Mouse (Mus musculus) brain, embryonic 18.5 days (tissue): ENCODE results near the gene Ptrh1.

ENCODE experiments used
- DNase-seq: peaks from one replicate; pipeline ENCODE4 v3.0.0-alpha.2; 2012; ENCODE audit warnings: low read depth, low spot score

Ptrh1 gene

GRCm38 (mm10) chr2:32798251-32798962 lies 22.8 kb downstream of the Ptrh1 start:
- no peak for DNase-seq

GRCm38 (mm10) chr2:32808816-32809566 lies 33.4 kb downstream of the Ptrh1 start:
- DNase-seq: no peak

GRCm38 (mm10) chr2:32811959-32812358 lies 36.4 kb downstream of the Ptrh1 start:
- no peak for DNase-seq

DNA sequence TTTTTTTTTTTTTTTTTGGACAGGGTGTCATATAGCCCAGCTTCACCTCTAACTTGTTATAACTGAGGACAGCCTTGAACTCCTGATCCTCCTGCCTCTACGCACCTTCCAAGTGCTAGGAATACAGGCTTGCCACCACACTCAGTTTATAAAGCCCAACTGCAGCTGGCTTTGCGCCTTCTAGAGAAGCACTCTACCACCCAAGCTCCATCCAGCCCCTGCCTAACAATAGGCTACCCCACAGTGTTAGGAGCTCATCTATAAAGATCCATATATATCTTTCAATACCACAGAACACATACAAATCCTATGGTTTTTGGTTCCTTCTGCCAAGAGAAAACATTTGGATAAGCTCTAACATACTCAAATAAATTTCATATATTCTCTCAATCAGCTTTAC lies 40.9 kb downstream of the Ptrh1 start:
- DNase-seq: no peak

- peak; percentile 20 for DNase-seq
Observed at GRCm38 (mm10) chr2:32816946-32817581, 41.5 kb downstream of the Ptrh1 start.

DNA sequence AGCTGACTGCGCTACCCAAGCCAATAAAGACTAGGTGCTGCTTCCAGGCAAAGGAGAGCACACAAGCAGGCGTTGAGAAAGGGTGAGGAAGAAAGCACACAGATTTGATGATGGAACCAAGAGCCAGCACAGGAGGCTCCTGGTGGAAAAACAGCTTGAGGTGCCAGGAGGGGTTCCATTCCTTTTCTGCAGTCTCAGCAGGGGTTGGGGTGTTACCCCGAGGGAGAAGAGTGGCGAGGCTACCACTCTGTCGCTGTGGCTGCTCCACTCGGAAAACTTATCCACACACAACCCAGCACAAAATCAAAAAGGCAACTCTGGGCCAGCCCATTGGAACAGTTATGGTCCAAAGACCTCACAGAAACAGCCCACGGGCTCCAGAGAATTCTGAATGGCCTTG lies 42.0 kb downstream of the Ptrh1 start:
- DNase-seq: no peak

DNA sequence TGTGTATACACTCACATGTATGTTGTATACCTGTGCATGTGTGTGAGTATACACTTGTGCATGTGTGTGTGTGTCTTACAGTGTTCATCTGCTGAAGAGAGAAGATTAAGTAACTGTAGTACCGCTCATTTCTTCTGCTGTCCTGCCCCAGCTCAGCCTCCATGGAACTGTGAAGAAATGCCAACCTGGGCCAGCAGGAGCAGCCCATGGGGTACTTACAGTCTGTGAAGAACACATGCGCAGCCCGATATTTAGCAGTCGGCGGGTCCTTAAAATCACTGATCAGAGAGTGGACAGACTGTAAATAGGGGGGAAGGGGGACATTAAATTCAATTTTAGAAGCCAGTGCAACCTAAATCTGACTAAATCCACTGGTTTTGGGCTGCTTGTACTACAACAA lies 42.6 kb downstream of the Ptrh1 start:
- no peak for DNase-seq

DNA sequence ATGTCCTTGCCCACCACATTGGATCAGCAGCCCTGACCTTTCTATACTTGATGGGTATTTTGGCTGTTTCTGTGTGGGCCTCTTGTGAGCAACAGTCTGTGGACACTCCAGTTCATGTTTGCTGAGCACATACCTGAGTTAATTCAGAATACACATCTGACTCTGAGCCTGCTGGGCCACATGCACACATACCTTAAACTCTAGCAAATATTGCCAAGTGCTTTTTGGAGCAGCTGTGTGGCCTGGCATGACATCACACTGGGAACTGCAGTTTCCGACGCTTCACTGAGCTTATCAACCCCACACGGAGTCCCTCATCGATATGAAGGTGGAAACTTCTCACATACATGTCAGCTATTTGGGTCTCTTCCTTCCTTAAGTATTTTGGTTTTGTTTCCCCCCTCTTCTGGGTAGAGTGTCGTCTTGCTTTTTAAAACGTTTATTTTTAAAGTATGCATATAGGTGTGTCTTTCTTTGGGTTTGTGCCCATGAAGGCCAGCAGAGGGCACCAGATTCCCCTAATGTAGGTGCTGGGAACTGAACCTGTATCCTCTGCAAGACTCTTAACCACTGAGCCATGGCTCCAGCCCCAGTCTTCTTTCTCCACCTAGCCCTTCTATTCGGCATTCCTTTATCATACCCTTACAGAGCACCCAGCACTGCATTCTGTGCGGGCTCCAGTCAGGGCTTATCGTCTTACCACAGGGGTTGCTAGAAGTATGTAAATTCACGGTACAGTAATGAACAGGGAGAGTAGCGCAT lies 45.6 kb downstream of the Ptrh1 start:
- no peak for DNase-seq

DNA sequence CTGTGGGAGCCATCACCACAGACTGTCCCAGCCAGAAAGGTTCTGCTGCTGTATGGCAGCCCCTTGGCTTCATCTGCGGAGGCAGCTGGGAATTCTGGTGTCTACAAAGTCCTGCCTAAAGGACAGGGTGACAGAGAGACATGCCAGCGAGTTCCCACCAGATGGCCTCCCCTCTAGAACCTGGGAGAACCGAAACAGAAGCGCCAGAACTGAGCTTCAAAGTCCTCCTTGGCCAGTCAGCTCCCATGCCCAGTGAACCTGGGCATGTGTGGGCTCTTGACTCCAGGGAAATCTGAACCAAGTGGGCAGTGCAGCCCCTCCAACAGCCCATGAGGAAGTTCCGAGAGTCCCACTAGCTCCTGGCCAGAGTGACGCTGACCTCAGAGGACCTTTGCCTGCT lies 47.1 kb downstream of the Ptrh1 start:
- no peak for DNase-seq

GRCm38 (mm10) chr2:32823153-32823552 lies 47.6 kb downstream of the Ptrh1 start:
- DNase-seq: no peak

DNA sequence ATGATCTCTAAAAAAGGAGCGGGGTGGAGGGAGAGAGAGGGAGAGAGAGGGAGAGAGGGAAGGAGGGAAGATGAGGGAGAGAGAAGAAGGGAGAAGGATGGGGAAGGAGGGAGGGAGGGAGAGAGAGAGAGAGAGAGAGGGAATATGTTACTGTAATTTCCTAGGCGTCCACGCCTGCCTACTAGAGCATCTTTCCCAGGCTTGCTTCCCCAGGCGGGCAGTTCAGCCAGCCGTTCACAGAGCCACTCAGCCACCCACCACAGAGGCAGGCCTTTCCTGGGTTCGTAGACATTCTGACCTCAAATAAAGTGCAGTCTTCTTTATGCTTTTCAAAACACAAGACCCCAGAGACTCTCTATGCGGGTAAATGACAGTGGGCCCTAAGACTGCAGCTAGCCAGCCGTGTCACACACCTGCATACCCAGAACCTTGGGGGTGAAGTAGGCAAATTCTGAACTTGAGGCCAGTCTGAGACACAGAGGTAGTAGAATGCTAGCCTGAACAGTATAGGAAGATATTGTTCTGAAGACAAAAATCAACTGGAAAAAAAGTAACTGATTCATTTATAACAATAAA lies 48.1 kb downstream of the Ptrh1 start:
- no peak for DNase-seq

DNA sequence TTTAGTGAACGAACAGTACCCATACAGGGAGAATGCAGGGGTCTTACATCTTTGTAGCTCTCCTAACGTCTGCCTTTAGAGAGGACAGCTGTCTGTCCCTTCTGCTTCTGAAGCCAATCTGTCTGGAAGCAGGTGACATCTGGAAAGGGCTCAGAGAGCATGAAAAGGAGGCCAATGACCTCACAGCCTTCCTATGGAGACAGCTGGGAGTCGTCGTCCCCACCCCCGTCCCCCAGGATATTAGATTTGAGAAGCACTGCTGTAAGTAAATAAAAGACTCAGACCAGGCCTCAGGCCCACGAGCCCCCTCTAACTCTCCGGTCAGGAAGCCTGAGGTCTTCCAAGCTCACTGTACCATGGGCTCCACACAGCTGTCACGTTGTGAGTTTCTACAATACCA lies 48.6 kb downstream of the Ptrh1 start:
- DNase-seq: no peak

- DNase-seq: no peak
Observed at GRCm38 (mm10) chr2:32824778-32825177, 49.2 kb downstream of the Ptrh1 start.

GRCm38 (mm10) chr2:32825796-32826195 lies 50.2 kb downstream of the Ptrh1 start:
- no peak for DNase-seq
